Mouse (Mus musculus): Measurements from ENCODE around the gene Sema4b.

- no peak for TF ChIP-seq CTCF (IDR thresholded peaks at IDR 0.05; ENCODE audit: extremely low read depth, insufficient read depth, low read length)
- TF ChIP-seq POLR2A (IDR thresholded peaks at IDR 0.05; ENCODE audit: extremely low read depth, insufficient read depth, low read length) = no peak
These were observed 19.9 kb upstream of the Sema4b start for GRCm38 (mm10) chr7:80166740-80167139.

All from cortical plate, adult 2 months (tissue).